Mouse (Mus musculus) hindbrain, embryonic 11.5 days (tissue): ENCODE results near the gene Gm38655. TPM values are rescaled to one million over a fixed set of nuclear protein-coding genes. Genes with fewer than 3 reads are reported as not detected.
"Not testable (repeated sequence)": the region's sequence is repeated elsewhere in the genome, so short reads cannot be mapped to it uniquely, and the experiment has no call there.

Experiments
- ATAC-seq: fragments of 200-750 bp; cut with Nextera tagmentation; 2 replicates; pipeline ENCODE4 v1.8.0; 2017; ENCODE audit warnings: mild to moderate bottlenecking, moderate TSS enrichment, moderate library complexity; ENCODE audit not compliant: low FRiP score
- DNase-seq: peaks from one replicate; pipeline ENCODE4 v3.0.0-alpha.2; 2015; ENCODE audit warnings: low spot score
- H3K27ac ChIP-seq: fragments of 300-500 bp; sonication (generic); 2 replicates; pipeline ENCODE4 v1.5.1; 2014; ENCODE audit warnings: mild to moderate bottlenecking, low read depth, low read length
- H3K27me3 ChIP-seq: fragments of 300-500 bp; sonication (generic); 2 replicates; pipeline ENCODE4 v1.6.1; 2014; ENCODE audit warnings: mild to moderate bottlenecking, low read length, moderate library complexity, mixed read lengths; ENCODE audit not compliant: control insufficient read depth, insufficient read depth
- H3K36me3 ChIP-seq: fragments of 300-500 bp; sonication (generic); 2 replicates; pipeline ENCODE4 v1.6.1; 2014; ENCODE audit warnings: mild to moderate bottlenecking, low read length, moderate library complexity, mixed read lengths; ENCODE audit not compliant: control insufficient read depth, insufficient read depth
- H3K4me1 ChIP-seq: fragments of 300-500 bp; sonication (generic); replicated peaks from 2 replicates; pipeline ENCODE4 v1.6.1; 2014; ENCODE audit warnings: low read length, mixed read lengths; ENCODE audit not compliant: control insufficient read depth, insufficient read depth
- H3K4me2 ChIP-seq: fragments of 300-500 bp; sonication (generic); replicated peaks from 2 replicates; pipeline ENCODE4 v1.6.1; 2014; ENCODE audit warnings: mild to moderate bottlenecking, low read depth, low read length
- H3K4me3 ChIP-seq: fragments of 300-500 bp; sonication (generic); 2 replicates; pipeline ENCODE4 v1.5.1; 2014; ENCODE audit warnings: low read depth, low read length
- H3K9ac ChIP-seq: fragments of 300-500 bp; sonication (generic); 2 replicates; pipeline ENCODE4 v1.6.1; 2014; ENCODE audit warnings: low read depth, low read length
- H3K9me3 ChIP-seq: fragments of 300-500 bp; sonication (generic); 2 replicates; pipeline ENCODE4 v1.6.1; 2016; ENCODE audit warnings: low read length; ENCODE audit not compliant: control insufficient read depth
- WGBS: fragments of 180-500 bp; shearing (Covaris S2); extraction: QIAGEN DNeasy Blood & Tissue Kit; methylation state at CpG from one replicate; pipeline ENCODE4 v1.1.7; 2014; 5-methylcytosine and 5-hydroxymethylcytosine counted together
- polyA plus RNA-seq: library from polyadenylated mRNA; unstranded; fragments of >200 nt; fragmentation: Nextera tagmentation; extraction: Ambion mirVana; gene quantifications from 2 replicates; pipeline ENCODE4 v1.2.1, GENCODE M21; 2014

Gene Gm38655
- polyA plus RNA-seq, 1 experiment from 2014 or later: not detected

- no peak overlapping the region for H3K4me2 ChIP-seq
- no peaks in the 10 kb centered on the region for H3K9me3 ChIP-seq
- no peaks in the 10 kb centered on the region for H3K36me3 ChIP-seq
- no peak overlapping the region for H3K4me3 ChIP-seq
- 72% methylated on average over 4 of the region's 4 CpGs for WGBS
- no peak overlapping the region for H3K27ac ChIP-seq
- H3K4me1 ChIP-seq: no peaks in the 10 kb centered on the region
- no peaks in the 10 kb centered on the region for H3K27me3 ChIP-seq
- ATAC-seq (no peak), DNase-seq (peak; percentile 20)
- no peak overlapping the region for H3K9ac ChIP-seq
These were observed 35.3 kb downstream of the Gm38655 start for GRCm38 (mm10) chr17:25139960-25140359.

- Histone ChIP-seq H3K36me3 (no peaks in the 10 kb centered on the region), H3K4me3 (no peak overlapping the region), H3K27me3 (no peaks in the 10 kb centered on the region), H3K9ac (no peak overlapping the region), H3K4me1 (peaks cover 8% of the 10 kb centered on the region), H3K27ac (no peak overlapping the region), H3K4me2 (no peak overlapping the region), H3K9me3 (no peaks in the 10 kb centered on the region)
- ATAC-seq (no peak), DNase-seq (no peak)
- 100% methylated on average over 1 of the region's 1 CpGs for WGBS
These were observed 36.5 kb downstream of the Gm38655 start for GRCm38 (mm10) chr17:25138803-25139202.

- H3K9me3 ChIP-seq: no peaks in the 10 kb centered on the region
- no peaks in the 10 kb centered on the region for H3K27me3 ChIP-seq
- DNase-seq: no peak
- H3K4me2 ChIP-seq: no peak overlapping the region
- H3K4me3 ChIP-seq: no peak overlapping the region
- WGBS: 90% methylated on average over 6 of the region's 6 CpGs
- H3K36me3 ChIP-seq: no peaks in the 10 kb centered on the region
- no peak for ATAC-seq
- H3K4me1 ChIP-seq: peaks cover 8% of the 10 kb centered on the region
- H3K27ac ChIP-seq: no peak overlapping the region
- no peak overlapping the region for H3K9ac ChIP-seq
These were observed 39.6 kb downstream of the Gm38655 start for GRCm38 (mm10) chr17:25135622-25136021.

- H3K27me3 ChIP-seq: no peaks in the 10 kb centered on the region
- no peaks in the 10 kb centered on the region for H3K36me3 ChIP-seq
- ATAC-seq (peak; percentile 89), DNase-seq (peak; percentile 94)
- H3K4me3 ChIP-seq: peak within 1 kb of the TSS; percentile 87
- H3K4me1 ChIP-seq: peaks cover 8% of the 10 kb centered on the region
- H3K4me2 ChIP-seq: peak within 1 kb of the TSS; percentile 65
- no peaks in the 10 kb centered on the region for H3K9me3 ChIP-seq
- 0% methylated on average over 40 of the region's 40 CpGs for WGBS
- H3K9ac ChIP-seq: peak within 1 kb of the TSS; percentile 85
- no peak within 1 kb of the TSS; the same call in 1 of the 2 replicates for H3K27ac ChIP-seq
These were observed 42.0 kb downstream of the Gm38655 start, which contains the start of gene Clcn7 for GRCm38 (mm10) chr17:25133275-25133698. TSS of gene Clcn7 (plus strand) at chr17:25133391.

- Histone ChIP-seq H3K4me2 (no peak overlapping the region), H3K27me3 (no peaks in the 10 kb centered on the region), H3K9me3 (no peaks in the 10 kb centered on the region), H3K4me3 (no peak overlapping the region), H3K4me1 (peaks cover 8% of the 10 kb centered on the region), H3K9ac (no peak overlapping the region), H3K27ac (no peak overlapping the region), H3K36me3 (no peaks in the 10 kb centered on the region)
- WGBS: 90% methylated on average over 1 of the region's 1 CpGs
- DNase-seq: no peak
- ATAC-seq: no peak
These were observed 45.2 kb downstream of the Gm38655 start for GRCm38 (mm10) chr17:25130060-25130459.

- Histone ChIP-seq H3K9ac (no peak overlapping the region), H3K27me3 (no peaks in the 10 kb centered on the region), H3K4me2 (no peak overlapping the region), H3K4me1 (no peaks in the 10 kb centered on the region), H3K27ac (no peak overlapping the region), H3K4me3 (no peak overlapping the region), H3K36me3 (no peaks in the 10 kb centered on the region), H3K9me3 (no peaks in the 10 kb centered on the region)
- WGBS: 78% methylated on average over 9 of the region's 9 CpGs
- no peak for DNase-seq
- ATAC-seq: no peak
These were observed 47.6 kb downstream of the Gm38655 start for GRCm38 (mm10) chr17:25127681-25128080.

- Histone ChIP-seq H3K9ac (no peak overlapping the region), H3K4me2 (no peak overlapping the region), H3K4me3 (no peak overlapping the region), H3K27ac (no peak overlapping the region), H3K36me3 (no peaks in the 10 kb centered on the region), H3K9me3 (no peaks in the 10 kb centered on the region), H3K4me1 (no peaks in the 10 kb centered on the region), H3K27me3 (no peaks in the 10 kb centered on the region)
- DNase-seq (peak; percentile 21), ATAC-seq (no peak)
- WGBS: 59% methylated on average over 8 of the region's 8 CpGs
These were observed 48.2 kb downstream of the Gm38655 start for GRCm38 (mm10) chr17:25127079-25127478.

- not testable (repeated sequence) for H3K9me3 ChIP-seq, H3K27me3 ChIP-seq, H3K4me1 ChIP-seq, H3K27ac ChIP-seq, H3K4me2 ChIP-seq, DNase-seq, H3K36me3 ChIP-seq, H3K4me3 ChIP-seq, ATAC-seq, H3K9ac ChIP-seq
- WGBS: 68% methylated on average over 3 of the region's 3 CpGs
These were observed 49.7 kb downstream of the Gm38655 start for GRCm38 (mm10) chr17:25125442-25126060.

- no peak overlapping the region for H3K4me2 ChIP-seq
- DNase-seq: peak; percentile 26
- no peak overlapping the region for H3K4me3 ChIP-seq
- no peaks in the 10 kb centered on the region for H3K9me3 ChIP-seq
- 31% methylated on average over 7 of the region's 7 CpGs for WGBS
- H3K4me1 ChIP-seq: no peaks in the 10 kb centered on the region
- no peak overlapping the region for H3K27ac ChIP-seq
- 0 out of 2 replicates have a peak, but pooled peaks cover 2% of the 10 kb centered on the region for H3K27me3 ChIP-seq
- ATAC-seq: no peak
- H3K36me3 ChIP-seq: no peaks in the 10 kb centered on the region
- no peak overlapping the region for H3K9ac ChIP-seq
These were observed 51.3 kb downstream of the Gm38655 start for GRCm38 (mm10) chr17:25123979-25124378.
